Mouse (Mus musculus) liver, postnatal 0 days (tissue): ENCODE measurements around the gene Atp23. TPM values are rescaled to one million over a fixed set of nuclear protein-coding genes. Genes with fewer than 3 reads are reported as not detected.

ENCODE experiments used
- ATAC-seq: fragments of 200-750 bp; cut with Nextera tagmentation; 2 replicates; pipeline ENCODE4 v1.8.0; 2017; ENCODE audit warnings: mild to moderate bottlenecking, moderate library complexity
- DNase-seq: peaks from one replicate; pipeline ENCODE4 v3.0.0-alpha.2; 2016
- H3K27ac ChIP-seq: fragments of 300-500 bp; sonication (generic); 2 replicates; pipeline ENCODE4 v1.5.1; 2014; ENCODE audit warnings: antibody characterized with exemption, moderate library complexity, mild to moderate bottlenecking, low read depth
- H3K27me3 ChIP-seq: fragments of 300-500 bp; sonication (generic); 2 replicates; pipeline ENCODE4 v1.6.1; 2014; ENCODE audit warnings: low read length, control low read depth, mixed read lengths; ENCODE audit not compliant: insufficient read depth
- H3K36me3 ChIP-seq: fragments of 300-500 bp; sonication (generic); replicated peaks from 2 replicates; pipeline ENCODE4 v1.6.1; 2014; ENCODE audit warnings: mild to moderate bottlenecking, control low read depth, low read length, moderate library complexity, mixed read lengths; ENCODE audit not compliant: insufficient read depth
- H3K4me1 ChIP-seq: fragments of 300-500 bp; sonication (generic); 2 replicates; pipeline ENCODE4 v1.6.1; 2014; ENCODE audit warnings: antibody characterized with exemption, mild to moderate bottlenecking, control low read depth; ENCODE audit not compliant: insufficient read depth
- H3K4me2 ChIP-seq: fragments of 300-500 bp; sonication (generic); 2 replicates; pipeline ENCODE4 v1.6.1; 2014; ENCODE audit warnings: low read depth, mild to moderate bottlenecking, low read length, moderate library complexity, mixed read lengths
- H3K4me3 ChIP-seq: fragments of 300-500 bp; sonication (generic); 2 replicates; pipeline ENCODE4 v1.5.1; 2014; ENCODE audit warnings: low read depth, low read length
- H3K9ac ChIP-seq: fragments of 300-500 bp; sonication (generic); replicated peaks from 2 replicates; pipeline ENCODE4 v1.6.1; 2014; ENCODE audit warnings: mild to moderate bottlenecking, moderate library complexity
- H3K9me3 ChIP-seq: fragments of 300-500 bp; sonication (generic); 2 replicates; pipeline ENCODE4 v1.6.1; 2016; ENCODE audit warnings: mild to moderate bottlenecking, control low read depth, low read length, mixed read lengths
- CTCF ChIP-seq: sonication (generic); IDR thresholded peaks from 2 replicates; pipeline ENCODE4 v1.5.1; 2016; ENCODE audit warnings: antibody characterized with exemption, low read depth
- EP300 ChIP-seq: IDR thresholded peaks from 2 replicates; pipeline ENCODE4 v1.6.1; 2016; ENCODE audit warnings: antibody characterized with exemption, low read depth, mild to moderate bottlenecking
- whole genome bisulfite sequencing: fragments of 180-500 bp; shearing (Covaris S2); extraction: QIAGEN DNeasy Blood & Tissue Kit; methylation state at CpG from one replicate; pipeline ENCODE4 v1.1.7; 2014; ENCODE audit not compliant: insufficient replicate concordance; 5-methylcytosine and 5-hydroxymethylcytosine counted together
- polyA plus RNA-seq: library from polyadenylated mRNA; unstranded; fragments of >200 nt; fragmentation: Nextera tagmentation; extraction: Ambion mirVana; gene quantifications from 2 replicates; pipeline ENCODE4 v1.2.1, GENCODE M21; 2015

The Atp23 gene
- polyA plus RNA-seq = 5.8 and 7.1 TPM in 2 replicates

DNA sequence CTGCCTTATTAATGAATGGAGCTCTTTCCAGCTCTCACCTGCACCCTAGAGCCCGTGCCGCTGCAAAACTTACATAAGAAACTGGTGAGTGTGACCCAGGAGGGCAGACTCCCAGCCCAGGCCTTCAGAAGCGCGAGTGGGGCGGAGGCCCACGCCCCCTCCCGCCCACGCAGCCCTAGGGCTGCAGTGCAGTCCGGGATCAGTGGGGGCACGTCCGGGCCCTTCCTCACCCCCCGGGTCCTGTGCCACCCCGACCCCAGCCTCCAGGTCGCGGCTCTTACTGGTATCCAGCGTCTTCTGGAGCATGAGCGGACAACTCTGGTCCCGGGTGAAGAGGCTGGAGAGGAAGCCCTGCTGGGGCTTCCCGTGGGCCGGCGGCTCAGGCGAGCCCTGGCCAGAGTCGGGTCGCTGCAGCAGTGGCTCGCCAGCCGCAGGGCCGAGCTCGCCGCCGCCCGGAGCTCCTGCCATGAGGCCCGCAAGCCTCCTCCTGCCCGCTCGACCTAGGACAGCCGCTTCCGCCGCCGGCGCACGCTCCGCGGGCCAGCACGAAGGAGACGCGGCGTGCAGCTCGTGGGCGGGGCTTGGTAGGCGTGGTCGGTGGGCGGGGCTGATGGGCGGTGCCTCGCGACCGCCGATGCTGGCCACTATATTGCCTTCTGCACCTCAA, at the start of gene Atp23:
Atp23 (minus strand) TSS at position 535 of the 667 bp plus-strand sequence.
- peaks cover 13% of the 10 kb centered on the region for H3K36me3 ChIP-seq
- under 1% methylated on average over 41 of the region's 56 CpGs for WGBS
- peak within 1 kb of the TSS; percentile 68 for H3K4me3 ChIP-seq
- TF ChIP-seq EP300 = no peak
- no peak for TF ChIP-seq CTCF
- no peaks in the 10 kb centered on the region for H3K27me3 ChIP-seq
- DNase-seq (peak; percentile 94), ATAC-seq (peak; percentile 76)
- peaks cover 9% of the 10 kb centered on the region for H3K4me1 ChIP-seq
- H3K9me3 ChIP-seq = no peaks in the 10 kb centered on the region
- H3K4me2 ChIP-seq = peak within 1 kb of the TSS; percentile 99
- peak within 1 kb of the TSS; percentile 70 for H3K9ac ChIP-seq
- 0 out of 2 replicates have a peak within 1 kb of the TSS, but pooled peaks have one; percentile 52 for H3K27ac ChIP-seq

DNA sequence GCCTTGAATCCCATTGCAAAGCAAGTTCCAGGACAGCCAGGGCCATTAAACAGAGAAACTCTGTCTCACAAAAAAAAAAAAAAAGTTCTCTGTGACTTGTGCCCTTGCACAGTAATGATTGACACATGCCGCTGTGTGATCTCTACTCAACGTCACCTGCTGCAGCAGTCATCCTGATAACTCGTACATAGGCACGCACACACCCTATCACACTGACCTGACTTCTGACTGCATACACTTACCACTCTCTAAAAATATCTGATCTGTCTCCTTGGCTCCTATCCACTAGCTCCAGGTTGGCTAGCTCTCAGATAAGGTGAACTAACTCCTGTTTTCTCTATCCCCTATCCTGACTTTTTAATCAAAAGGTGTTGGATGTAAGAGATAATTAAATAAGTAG, 49.4 kb upstream of the Atp23 start:
- Histone ChIP-seq H3K4me2 (no peak overlapping the region), H3K36me3 (no peaks in the 10 kb centered on the region), H3K4me3 (no peak overlapping the region), H3K9me3 (peaks cover 2% of the 10 kb centered on the region; the same call in 1 of the 2 replicates), H3K9ac (no peak overlapping the region), H3K4me1 (0 out of 2 replicates have a peak, but pooled peaks cover 3% of the 10 kb centered on the region), H3K27me3 (no peaks in the 10 kb centered on the region), H3K27ac (no peak overlapping the region)
- TF ChIP-seq CTCF (no peak), EP300 (no peak)
- WGBS = 42% methylated on average over 4 of the region's 4 CpGs
- ATAC-seq = peak; percentile 40
- no peak for DNase-seq

DNA sequence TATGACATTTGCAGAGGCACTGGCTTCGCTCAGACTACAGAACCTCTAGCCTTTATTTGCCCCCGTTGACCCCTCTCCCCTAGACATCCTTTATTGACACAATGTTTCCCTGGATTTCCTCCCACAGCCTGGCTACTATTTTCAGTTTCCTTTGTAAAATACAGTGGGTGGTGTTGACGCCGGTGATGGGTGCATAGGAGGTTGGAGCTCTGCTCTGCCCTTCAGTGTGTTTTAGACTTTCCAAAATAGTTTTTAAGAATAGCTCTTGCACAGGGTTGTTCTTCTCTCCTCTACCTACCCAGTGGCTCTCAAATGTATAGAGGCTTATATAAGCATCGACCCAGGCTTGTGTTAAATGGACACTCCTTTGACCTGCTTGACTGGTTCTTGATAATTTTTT, 48.7 kb upstream of the Atp23 start:
- no peak for TF ChIP-seq EP300
- no peak for TF ChIP-seq CTCF
- Histone ChIP-seq H3K4me1 (0 out of 2 replicates have a peak, but pooled peaks cover 3% of the 10 kb centered on the region), H3K9ac (no peak overlapping the region), H3K9me3 (peaks cover 2% of the 10 kb centered on the region; the same call in 1 of the 2 replicates), H3K27me3 (no peaks in the 10 kb centered on the region), H3K27ac (no peak overlapping the region), H3K36me3 (no peaks in the 10 kb centered on the region), H3K4me2 (no peak overlapping the region), H3K4me3 (no peak overlapping the region)
- DNase-seq (no peak), ATAC-seq (no peak)
- 35% methylated on average over 5 of the region's 5 CpGs for WGBS

DNA sequence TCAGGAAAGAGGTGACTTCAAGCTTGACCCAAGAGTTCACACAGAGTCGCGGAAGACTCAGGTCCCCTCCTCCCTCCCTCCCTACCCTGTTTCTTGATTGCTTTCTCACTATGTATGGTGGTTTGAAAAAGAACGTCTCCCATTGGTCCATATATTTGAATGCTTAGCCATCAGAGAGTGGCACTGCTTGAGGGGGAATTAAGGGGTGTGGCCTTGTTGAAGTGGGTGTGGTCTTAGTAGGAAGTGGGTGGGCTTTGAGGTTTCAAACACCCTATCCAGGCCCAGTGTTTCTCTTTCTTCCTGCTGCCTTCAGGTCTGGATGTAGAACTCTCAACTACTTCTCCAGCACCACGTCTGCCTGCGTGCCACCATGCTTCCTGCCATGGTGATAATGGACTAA, 44.4 kb upstream of the Atp23 start:
- Histone ChIP-seq H3K9me3 (no peaks in the 10 kb centered on the region), H3K27ac (no peak overlapping the region), H3K4me1 (0 out of 2 replicates have a peak, but pooled peaks cover 3% of the 10 kb centered on the region), H3K27me3 (no peaks in the 10 kb centered on the region), H3K4me2 (no peak overlapping the region), H3K4me3 (no peak overlapping the region), H3K36me3 (no peaks in the 10 kb centered on the region), H3K9ac (no peak overlapping the region)
- no peak for ATAC-seq
- TF ChIP-seq EP300 = no peak
- TF ChIP-seq CTCF = no peak
- no peak for DNase-seq
- 76% methylated on average over 5 of the region's 5 CpGs for WGBS

DNA sequence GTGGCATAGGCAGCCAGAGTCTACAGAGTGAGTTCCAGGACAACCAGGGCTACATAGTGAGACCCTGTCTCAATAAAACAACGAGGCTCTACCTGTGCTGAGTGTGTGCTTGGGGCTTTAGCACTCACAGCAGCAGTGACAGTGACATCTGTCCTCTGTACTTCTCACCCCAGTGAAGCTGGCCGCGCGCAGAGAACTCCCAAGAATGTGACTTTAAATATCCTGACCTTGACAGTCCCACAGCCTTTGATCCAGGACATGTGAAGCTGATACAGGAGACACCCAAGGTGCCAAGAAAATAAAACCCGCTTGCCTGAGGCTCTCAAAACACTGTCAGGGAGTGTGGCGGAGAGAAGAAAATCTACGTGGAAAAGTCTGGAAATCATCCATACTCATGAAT, 39.8 kb upstream of the Atp23 start:
- H3K27ac ChIP-seq = no peak overlapping the region
- H3K4me2 ChIP-seq = no peak overlapping the region
- WGBS = 72% methylated on average over 7 of the region's 7 CpGs
- no peaks in the 10 kb centered on the region for H3K9me3 ChIP-seq
- H3K27me3 ChIP-seq = no peaks in the 10 kb centered on the region
- H3K4me3 ChIP-seq = no peak overlapping the region
- ATAC-seq (no peak), DNase-seq (no peak)
- no peak overlapping the region for H3K9ac ChIP-seq
- H3K4me1 ChIP-seq = no peaks in the 10 kb centered on the region
- no peaks in the 10 kb centered on the region for H3K36me3 ChIP-seq
- TF ChIP-seq CTCF = no peak

DNA sequence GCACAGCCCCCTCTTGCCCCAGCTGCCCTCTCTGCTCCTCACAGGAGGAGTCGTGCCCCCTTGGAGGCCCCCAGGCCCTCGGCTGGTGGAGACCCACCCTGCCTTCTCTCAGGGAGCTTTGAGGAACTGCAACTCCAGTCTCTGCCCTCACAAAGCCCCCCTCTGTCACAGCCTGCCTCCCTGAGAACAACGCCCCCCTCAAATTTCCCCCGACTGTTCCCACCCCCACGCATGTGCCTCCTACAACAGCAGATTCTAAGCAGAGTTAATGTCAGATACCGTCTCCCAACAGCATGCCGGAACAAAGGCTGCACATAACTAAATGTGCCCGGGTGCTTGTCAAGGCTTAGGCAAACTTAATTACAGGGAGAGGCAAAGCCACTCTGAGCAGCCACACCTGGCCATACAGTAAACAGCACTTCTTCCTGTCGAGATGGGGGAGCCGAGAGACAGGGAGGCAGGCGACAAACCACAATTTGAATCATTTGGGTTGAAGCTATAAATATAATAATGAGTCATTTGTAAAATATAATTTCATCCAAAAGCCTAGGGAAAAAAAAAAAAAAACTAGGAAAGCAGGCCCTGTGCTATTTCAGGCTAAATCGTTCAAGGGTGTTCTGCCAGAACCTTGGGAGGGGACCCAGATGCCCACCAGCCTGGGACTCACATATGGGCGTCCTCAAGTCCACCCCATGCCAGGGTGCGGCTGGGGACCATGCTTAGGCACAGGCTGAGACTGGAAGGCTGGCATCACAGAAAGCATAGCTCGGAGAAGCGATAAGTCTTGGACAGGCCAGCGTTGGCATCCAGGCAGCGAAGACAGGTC, 34.6 kb upstream of the Atp23 start:
- Histone ChIP-seq H3K36me3 (no peaks in the 10 kb centered on the region), H3K27me3 (no peaks in the 10 kb centered on the region), H3K27ac (no peak overlapping the region), H3K9ac (no peak overlapping the region), H3K4me3 (no peak overlapping the region), H3K4me2 (no peak overlapping the region), H3K4me1 (no peaks in the 10 kb centered on the region), H3K9me3 (no peaks in the 10 kb centered on the region)
- no peak for ATAC-seq
- TF ChIP-seq CTCF = no peak
- TF ChIP-seq EP300 = no peak
- no peak for DNase-seq
- WGBS = 52% methylated on average over 18 of the region's 18 CpGs
